Mouse (Mus musculus) kidney, postnatal 36 days (tissue): ENCODE measurements at regions not wholly inside any gene's neighbourhood (a gene's known extent, or its start where the extent isn't known, plus 50 kb on each side); places are given as distances from the start of the nearest gene placed in this dataset.

Experiments used
- DNase-seq, 2 experiments: peaks; one replicate each; pipeline ENCODE4 v3.0.0; 2021 to 2022; ENCODE audit warnings: mixed read lengths in 2 of 2

GRCm38 (mm10) chr1:76378154-76378553 is 832.1 kb downstream of the Slc4a3 start:
- no peak for DNase-seq

GRCm38 (mm10) chr1:76392536-76392935 is 846.5 kb downstream of the Slc4a3 start:
- no peak for DNase-seq

- DNase-seq: no peak
Observed at GRCm38 (mm10) chr1:76394038-76394437, 848.0 kb downstream of the Slc4a3 start.

GRCm38 (mm10) chr1:76402854-76403253 is 856.8 kb downstream of the Slc4a3 start:
- no peak for DNase-seq

GRCm38 (mm10) chr1:76404003-76404402 is 857.9 kb downstream of the Slc4a3 start:
- DNase-seq: no peak

GRCm38 (mm10) chr1:76410813-76411212 is 864.7 kb downstream of the Slc4a3 start:
- no peak for DNase-seq

- no peak for DNase-seq
Observed at GRCm38 (mm10) chr1:76420525-76420924, 874.5 kb downstream of the Slc4a3 start.

- DNase-seq: no peak
Observed at GRCm38 (mm10) chr1:76427439-76427838, 881.4 kb downstream of the Slc4a3 start.

- no peak for DNase-seq
Observed at GRCm38 (mm10) chr1:76430041-76430610, 884.1 kb downstream of the Slc4a3 start.

- DNase-seq: no peak
Observed at GRCm38 (mm10) chr1:76433481-76433941, 887.4 kb downstream of the Slc4a3 start.

GRCm38 (mm10) chr1:76450539-76451214 is 904.6 kb downstream of the Slc4a3 start:
- no peak for DNase-seq

GRCm38 (mm10) chr1:76453160-76453710 is 907.2 kb downstream of the Slc4a3 start:
- no peak for DNase-seq

GRCm38 (mm10) chr1:76466562-76466961 is 920.5 kb downstream of the Slc4a3 start:
- DNase-seq: no peak

- no peak for DNase-seq
Observed at GRCm38 (mm10) chr1:76484193-76484592, 938.1 kb downstream of the Slc4a3 start.

GRCm38 (mm10) chr1:76487481-76487880 is 941.4 kb downstream of the Slc4a3 start:
- no peak for DNase-seq

- DNase-seq: no peak
Observed at GRCm38 (mm10) chr1:76489681-76490492, 943.8 kb downstream of the Slc4a3 start.

GRCm38 (mm10) chr1:76490719-76491118 is 944.7 kb downstream of the Slc4a3 start:
- no peak for DNase-seq

GRCm38 (mm10) chr1:76491187-76491586 is 945.1 kb downstream of the Slc4a3 start:
- no peak for DNase-seq

- no peak for DNase-seq
Observed at GRCm38 (mm10) chr1:76505150-76505549, 959.1 kb downstream of the Slc4a3 start.

GRCm38 (mm10) chr1:76508821-76509220 is 962.8 kb downstream of the Slc4a3 start:
- DNase-seq: no peak

GRCm38 (mm10) chr1:76509486-76509885 is 963.4 kb downstream of the Slc4a3 start:
- DNase-seq: no peak

GRCm38 (mm10) chr1:76512156-76512555 is 966.1 kb downstream of the Slc4a3 start:
- no peak for DNase-seq

- DNase-seq: no peak
Observed at GRCm38 (mm10) chr1:76513490-76513889, 967.4 kb downstream of the Slc4a3 start.
